Mouse (Mus musculus): ENCODE results near the gene Ceacam9. TPM values are rescaled to one million over a fixed set of nuclear protein-coding genes. Genes with fewer than 3 reads are reported as not detected.

Gene Ceacam9
- total RNA-seq, 2 experiments from 2014 or later: not detected

- DNase-seq: no peak
These were observed 23.6 kb downstream of the Ceacam9 start for GRCm38 (mm10) chr7:16745373-16745772.

GRCm38 (mm10) chr7:16746093-16746492, 24.4 kb downstream of the Ceacam9 start:
- DNase-seq: peak; percentile 74

GRCm38 (mm10) chr7:16747656-16748055, 25.9 kb downstream of the Ceacam9 start:
- DNase-seq: no peak

- DNase-seq: no peak
These were observed 30.3 kb downstream of the Ceacam9 start for GRCm38 (mm10) chr7:16752016-16752415.

GRCm38 (mm10) chr7:16755362-16756017, 33.8 kb downstream of the Ceacam9 start:
- DNase-seq: peak; percentile 54

- no peak for DNase-seq
These were observed 37.3 kb downstream of the Ceacam9 start for GRCm38 (mm10) chr7:16758872-16759574.

GRCm38 (mm10) chr7:16760292-16760691, 38.6 kb downstream of the Ceacam9 start:
- DNase-seq: peak; percentile 64

- DNase-seq: peak; percentile 78
These were observed 39.3 kb downstream of the Ceacam9 start for GRCm38 (mm10) chr7:16761005-16761481.

GRCm38 (mm10) chr7:16761630-16762029, 39.9 kb downstream of the Ceacam9 start:
- DNase-seq: peak; percentile 20

- no peak for DNase-seq
These were observed 41.9 kb downstream of the Ceacam9 start for GRCm38 (mm10) chr7:16763463-16764218.

GRCm38 (mm10) chr7:16766443-16766842, 44.7 kb downstream of the Ceacam9 start:
- DNase-seq: no peak

Other genes with a start within 250 kb of the Ceacam9 start
- gene Npas1, start 244.2 kb upstream of the Ceacam9 start, total RNA-seq (2021): not detected
- gene Arhgap35, start 106.9 kb upstream of the Ceacam9 start, total RNA-seq (2021): 10 to 100 TPM; 71.9 to 74.5 TPM
- under 1 TPM; 0.38 to 0.64 TPM for gene Ceacam15, start 46.2 kb upstream of the Ceacam9 start, total RNA-seq (2021)
- 100 to 1,000 TPM; 127 to 129 TPM for gene Ap2s1, start 16.5 kb downstream of the Ceacam9 start, total RNA-seq (2021)
- gene Slc1a5, start 59.4 kb downstream of the Ceacam9 start, total RNA-seq (2021): 10 to 100 TPM; 28.4 to 28.7 TPM
- 10 to 100 TPM; 87.0 to 99.9 TPM for gene Strn4, start 94.0 kb downstream of the Ceacam9 start, total RNA-seq (2021)
- 10 to 100 TPM; 45.0 to 49.2 TPM for gene Fkrp, start 94.8 kb downstream of the Ceacam9 start, total RNA-seq (2021)
- gene Prkd2, start 121.0 kb downstream of the Ceacam9 start, total RNA-seq (2021): 10 to 100 TPM; 23.0 to 23.4 TPM
- 10 to 100 TPM; 45.2 to 48.6 TPM for gene Dact3, start 153.4 kb downstream of the Ceacam9 start, total RNA-seq (2021)
- gene Gng8, start 169.9 kb downstream of the Ceacam9 start, total RNA-seq (2021): 1 to 10 TPM; 1.4 to 1.8 TPM
- gene Ptgir, start 184.6 kb downstream of the Ceacam9 start, total RNA-seq (2021): 1 to 10 TPM; 1.9 to 2.7 TPM
- gene Calm3, start 202.2 kb downstream of the Ceacam9 start, total RNA-seq (2021): 100 to 1,000 TPM; 309 to 310 TPM
- gene Pnmal2, start 222.8 kb downstream of the Ceacam9 start, total RNA-seq (2021): 1 to 10 TPM; 6.3 to 7.3 TPM
- not detected for gene Pnmal1, start 237.8 kb downstream of the Ceacam9 start, total RNA-seq (2021)

Data from heart, postnatal 4 days (tissue).